Mouse (Mus musculus): Measurements from ENCODE around the gene Foxj3.
"Not testable (repeated sequence)": the region's sequence is repeated elsewhere in the genome, so short reads cannot be mapped to it uniquely, and the experiment has no call there.

Gene Foxj3

GRCm38 (mm10) chr4:119572682-119573081 lies 35.9 kb downstream of the Foxj3 start:
- no peak for DNase-seq (ENCODE audit: low spot score in 2 of 2)

GRCm38 (mm10) chr4:119574504-119574903 lies 37.7 kb downstream of the Foxj3 start:
- DNase-seq (ENCODE audit: low spot score in 2 of 2): no peak

- DNase-seq (ENCODE audit: low spot score in 2 of 2): no peak
These were observed 38.7 kb downstream of the Foxj3 start for GRCm38 (mm10) chr4:119575459-119575858.

- no peak for DNase-seq (ENCODE audit: low spot score in 2 of 2)
These were observed 51.2 kb downstream of the Foxj3 start for GRCm38 (mm10) chr4:119588037-119588436.

- no peak for DNase-seq (ENCODE audit: low spot score in 2 of 2)
These were observed 52.6 kb downstream of the Foxj3 start for GRCm38 (mm10) chr4:119589423-119589822.

- no peak for DNase-seq (ENCODE audit: low spot score in 2 of 2)
These were observed 53.2 kb downstream of the Foxj3 start for GRCm38 (mm10) chr4:119590027-119590426.

GRCm38 (mm10) chr4:119592479-119592878 lies 55.7 kb downstream of the Foxj3 start:
- DNase-seq (ENCODE audit: low spot score in 2 of 2): no peak

GRCm38 (mm10) chr4:119594331-119594730 lies 57.5 kb downstream of the Foxj3 start:
- DNase-seq (ENCODE audit: low spot score in 2 of 2): no peak

- DNase-seq (ENCODE audit: low spot score in 2 of 2): no peak
These were observed 62.8 kb downstream of the Foxj3 start for GRCm38 (mm10) chr4:119599605-119600004.

GRCm38 (mm10) chr4:119609488-119609887 lies 72.7 kb downstream of the Foxj3 start:
- DNase-seq (ENCODE audit: low spot score in 2 of 2): peak in 1 of 2 experiments; percentile 32

- no peak for DNase-seq (ENCODE audit: low spot score in 2 of 2)
These were observed 77.3 kb downstream of the Foxj3 start for GRCm38 (mm10) chr4:119614078-119614477.

GRCm38 (mm10) chr4:119614724-119615123 lies 77.9 kb downstream of the Foxj3 start:
- DNase-seq (ENCODE audit: low spot score in 2 of 2): no peak

GRCm38 (mm10) chr4:119626081-119626645 lies 89.4 kb downstream of the Foxj3 start:
- no peak for DNase-seq (ENCODE audit: low spot score in 2 of 2)

- no peak for DNase-seq (ENCODE audit: low spot score in 2 of 2)
These were observed 90.1 kb downstream of the Foxj3 start for GRCm38 (mm10) chr4:119626876-119627275.

- no peak for DNase-seq (ENCODE audit: low spot score in 2 of 2)
These were observed 90.5 kb downstream of the Foxj3 start for GRCm38 (mm10) chr4:119627317-119627716.

GRCm38 (mm10) chr4:119628363-119628762 lies 91.6 kb downstream of the Foxj3 start:
- not testable (repeated sequence) for DNase-seq (ENCODE audit: low spot score in 2 of 2)

GRCm38 (mm10) chr4:119631115-119631919 lies 94.5 kb downstream of the Foxj3 start:
- DNase-seq (ENCODE audit: low spot score in 2 of 2): peak in 1 of 2 experiments; percentile 56

- DNase-seq (ENCODE audit: low spot score in 2 of 2): no peak
These were observed 95.9 kb downstream of the Foxj3 start for GRCm38 (mm10) chr4:119632721-119633120.

- DNase-seq (ENCODE audit: low spot score in 2 of 2): no peak
These were observed 96.5 kb downstream of the Foxj3 start for GRCm38 (mm10) chr4:119633342-119633741.

- DNase-seq (ENCODE audit: low spot score in 2 of 2): no peak
These were observed 97.1 kb downstream of the Foxj3 start for GRCm38 (mm10) chr4:119633948-119634347.

- no peak for DNase-seq (ENCODE audit: low spot score in 2 of 2)
These were observed 98.3 kb downstream of the Foxj3 start for GRCm38 (mm10) chr4:119634908-119635660.

GRCm38 (mm10) chr4:119635686-119636085 lies 98.9 kb downstream of the Foxj3 start:
- DNase-seq (ENCODE audit: low spot score in 2 of 2): no peak

GRCm38 (mm10) chr4:119636731-119637130 lies 99.9 kb downstream of the Foxj3 start:
- no peak for DNase-seq (ENCODE audit: low spot score in 2 of 2)

Measured in spleen, postnatal 10 days (tissue).